Mouse (Mus musculus): ENCODE measurements around the gene Rpl13a. TPM values are rescaled to one million over a fixed set of nuclear protein-coding genes. Genes with fewer than 3 reads are reported as not detected.
A peak's percentile ranks its signal among the peaks of the same experiment; 100 is the strongest.

Gene Rpl13a
- polyA plus RNA-seq, 1 experiment from 2014 or later = 722 TPM

- no peak overlapping the region for H3K4me3 ChIP-seq (replicated peaks; ENCODE audit: low read length)
- 94% methylated on average over 5 of the region's 5 CpGs for WGBS
- H3K4me1 ChIP-seq (replicated peaks; ENCODE audit: control insufficient read depth, insufficient read depth, low read length) = no peaks in the 10 kb centered on the region
- no peak overlapping the region for H3K27ac ChIP-seq (ENCODE audit: low read length)
- ATAC-seq = no peak
- no peak overlapping the region for H3K9ac ChIP-seq (replicated peaks; ENCODE audit: low read depth, low read length)
- no peaks in the 10 kb centered on the region for H3K36me3 ChIP-seq (ENCODE audit: control insufficient read depth, insufficient read depth)
- no peaks in the 10 kb centered on the region for H3K27me3 ChIP-seq (replicated peaks; ENCODE audit: control insufficient read depth, insufficient read depth, low read length)
- no peak overlapping the region for H3K4me2 ChIP-seq (ENCODE audit: low read length)
- no peaks in the 10 kb centered on the region for H3K9me3 ChIP-seq (ENCODE audit: control insufficient read depth, low read length)
Observed at GRCm38 (mm10) chr7:45141914-45142313, 13.4 kb upstream of the Rpl13a start.

GRCm38 (mm10) chr7:45141319-45141718 is 12.8 kb upstream of the Rpl13a start:
- ATAC-seq = no peak
- Histone ChIP-seq H3K9ac (replicated peaks; ENCODE audit: low read depth, low read length) (no peak overlapping the region), H3K4me1 (replicated peaks; ENCODE audit: control insufficient read depth, insufficient read depth, low read length) (peaks cover 3% of the 10 kb centered on the region), H3K27me3 (replicated peaks; ENCODE audit: control insufficient read depth, insufficient read depth, low read length) (no peaks in the 10 kb centered on the region), H3K4me3 (replicated peaks; ENCODE audit: low read length) (no peak overlapping the region), H3K4me2 (ENCODE audit: low read length) (no peak overlapping the region), H3K9me3 (ENCODE audit: control insufficient read depth, low read length) (no peaks in the 10 kb centered on the region), H3K27ac (ENCODE audit: low read length) (no peak overlapping the region), H3K36me3 (ENCODE audit: control insufficient read depth, insufficient read depth) (no peaks in the 10 kb centered on the region)
- 98% methylated on average over 3 of the region's 3 CpGs for WGBS

GRCm38 (mm10) chr7:45139904-45140723 is 11.6 kb upstream of the Rpl13a start:
- H3K27ac ChIP-seq (ENCODE audit: low read length) = no peak overlapping the region
- no peaks in the 10 kb centered on the region for H3K9me3 ChIP-seq (ENCODE audit: control insufficient read depth, low read length)
- H3K4me1 ChIP-seq (replicated peaks; ENCODE audit: control insufficient read depth, insufficient read depth, low read length) = peaks cover 11% of the 10 kb centered on the region
- 76% methylated on average over 8 of the region's 8 CpGs for WGBS
- no peak for ATAC-seq
- no peak overlapping the region for H3K4me3 ChIP-seq (replicated peaks; ENCODE audit: low read length)
- H3K4me2 ChIP-seq (ENCODE audit: low read length) = no peak overlapping the region
- H3K27me3 ChIP-seq (replicated peaks; ENCODE audit: control insufficient read depth, insufficient read depth, low read length) = no peaks in the 10 kb centered on the region; the same call in 1 of the 2 replicates
- no peaks in the 10 kb centered on the region for H3K36me3 ChIP-seq (ENCODE audit: control insufficient read depth, insufficient read depth)
- no peak overlapping the region for H3K9ac ChIP-seq (replicated peaks; ENCODE audit: low read depth, low read length)

GRCm38 (mm10) chr7:45138403-45138802 is 9.8 kb upstream of the Rpl13a start:
- no peak overlapping the region for H3K4me3 ChIP-seq (replicated peaks; ENCODE audit: low read length)
- no peak overlapping the region for H3K27ac ChIP-seq (ENCODE audit: low read length)
- H3K9ac ChIP-seq (replicated peaks; ENCODE audit: low read depth, low read length) = no peak overlapping the region
- H3K36me3 ChIP-seq (ENCODE audit: control insufficient read depth, insufficient read depth) = no peaks in the 10 kb centered on the region
- H3K27me3 ChIP-seq (replicated peaks; ENCODE audit: control insufficient read depth, insufficient read depth, low read length) = peaks cover 2% of the 10 kb centered on the region; the same call in 1 of the 2 replicates
- H3K9me3 ChIP-seq (ENCODE audit: control insufficient read depth, low read length) = no peaks in the 10 kb centered on the region
- peaks cover 11% of the 10 kb centered on the region for H3K4me1 ChIP-seq (replicated peaks; ENCODE audit: control insufficient read depth, insufficient read depth, low read length)
- no peak overlapping the region for H3K4me2 ChIP-seq (ENCODE audit: low read length)
- ATAC-seq = no peak
- WGBS = 65% methylated on average over 1 of the region's 1 CpGs

GRCm38 (mm10) chr7:45137171-45138006 is 8.8 kb upstream of the Rpl13a start:
- H3K27ac ChIP-seq (ENCODE audit: low read length) = no peak overlapping the region
- no peak overlapping the region for H3K4me2 ChIP-seq (ENCODE audit: low read length)
- H3K4me3 ChIP-seq (replicated peaks; ENCODE audit: low read length) = no peak overlapping the region
- no peak overlapping the region for H3K9ac ChIP-seq (replicated peaks; ENCODE audit: low read depth, low read length)
- H3K36me3 ChIP-seq (ENCODE audit: control insufficient read depth, insufficient read depth) = no peaks in the 10 kb centered on the region
- H3K4me1 ChIP-seq (replicated peaks; ENCODE audit: control insufficient read depth, insufficient read depth, low read length) = peaks cover 11% of the 10 kb centered on the region
- H3K27me3 ChIP-seq (replicated peaks; ENCODE audit: control insufficient read depth, insufficient read depth, low read length) = peaks cover 2% of the 10 kb centered on the region; the same call in 1 of the 2 replicates
- 86% methylated on average over 12 of the region's 12 CpGs for WGBS
- no peaks in the 10 kb centered on the region for H3K9me3 ChIP-seq (ENCODE audit: control insufficient read depth, low read length)
- no peak for ATAC-seq

- Histone ChIP-seq H3K27ac (ENCODE audit: low read length) (no peak within 1 kb of the TSS), H3K4me2 (ENCODE audit: low read length) (peak within 1 kb of the TSS; percentile 74), H3K27me3 (replicated peaks; ENCODE audit: control insufficient read depth, insufficient read depth, low read length) (peaks cover 2% of the 10 kb centered on the region; the same call in 1 of the 2 replicates), H3K4me1 (replicated peaks; ENCODE audit: control insufficient read depth, insufficient read depth, low read length) (peaks cover 11% of the 10 kb centered on the region), H3K36me3 (ENCODE audit: control insufficient read depth, insufficient read depth) (no peaks in the 10 kb centered on the region), H3K4me3 (replicated peaks; ENCODE audit: low read length) (peak within 1 kb of the TSS; percentile 49), H3K9ac (replicated peaks; ENCODE audit: low read depth, low read length) (peak within 1 kb of the TSS; percentile 63), H3K9me3 (ENCODE audit: control insufficient read depth, low read length) (no peaks in the 10 kb centered on the region)
- peak; percentile 86 for ATAC-seq
- WGBS = 2% methylated on average over 29 of the region's 29 CpGs
Observed at GRCm38 (mm10) chr7:45135993-45136567, 7.5 kb upstream of the Rpl13a start, which contains the start of the genes Gm45713 and Flt3l. Gene Gm45713 (minus strand): TSS chr7:45136231. Gene Flt3l (minus strand): TSS chr7:45136432.

GRCm38 (mm10) chr7:45135370-45135769 is 6.8 kb upstream of the Rpl13a start:
- H3K9ac ChIP-seq (replicated peaks; ENCODE audit: low read depth, low read length) = no peak overlapping the region

GRCm38 (mm10) chr7:45134544-45135026 is 6.0 kb upstream of the Rpl13a start:
- peaks cover 13% of the 10 kb centered on the region for H3K4me1 ChIP-seq (replicated peaks; ENCODE audit: control insufficient read depth, insufficient read depth, low read length)
- no peak overlapping the region for H3K9ac ChIP-seq (replicated peaks; ENCODE audit: low read depth, low read length)
- no peaks in the 10 kb centered on the region for H3K9me3 ChIP-seq (ENCODE audit: control insufficient read depth, low read length)
- ATAC-seq = no peak
- WGBS = 6% methylated on average over 12 of the region's 12 CpGs
- H3K36me3 ChIP-seq (ENCODE audit: control insufficient read depth, insufficient read depth) = no peaks in the 10 kb centered on the region
- no peak overlapping the region for H3K4me3 ChIP-seq (replicated peaks; ENCODE audit: low read length)
- no peak overlapping the region for H3K4me2 ChIP-seq (ENCODE audit: low read length)
- H3K27me3 ChIP-seq (replicated peaks; ENCODE audit: control insufficient read depth, insufficient read depth, low read length) = peaks cover 2% of the 10 kb centered on the region; the same call in 1 of the 2 replicates
- H3K27ac ChIP-seq (ENCODE audit: low read length) = no peak overlapping the region

More at GRCm38 (mm10) chr7:45135370-45135769, 6.8 kb upstream of the Rpl13a start:
- 76% methylated on average over 3 of the region's 3 CpGs for WGBS
- no peak overlapping the region for H3K27ac ChIP-seq (ENCODE audit: low read length)
- H3K36me3 ChIP-seq (ENCODE audit: control insufficient read depth, insufficient read depth) = no peaks in the 10 kb centered on the region
- H3K4me3 ChIP-seq (replicated peaks; ENCODE audit: low read length) = no peak overlapping the region
- H3K4me1 ChIP-seq (replicated peaks; ENCODE audit: control insufficient read depth, insufficient read depth, low read length) = peaks cover 11% of the 10 kb centered on the region
- H3K27me3 ChIP-seq (replicated peaks; ENCODE audit: control insufficient read depth, insufficient read depth, low read length) = peaks cover 2% of the 10 kb centered on the region; the same call in 1 of the 2 replicates
- no peaks in the 10 kb centered on the region for H3K9me3 ChIP-seq (ENCODE audit: control insufficient read depth, low read length)
- ATAC-seq = no peak
- no peak overlapping the region for H3K4me2 ChIP-seq (ENCODE audit: low read length)

All from forebrain, embryonic 16.5 days (tissue).